35 mouse cellular contexts compared by ENCODE assay signal in genomic region chr10:100584178-100584577, GRCm38 (mm10). TPM values are rescaled to one million over a fixed set of nuclear protein-coding genes. Genes with fewer than 3 reads are reported as not detected.
A peak's percentile ranks its signal among the peaks of the same experiment; 100 is the strongest.
DNase-seq lines count a peak whose midpoint lies in the region; ATAC-seq and TF ChIP-seq lines count a peak whose summit lies in the region.
"Had no signal": no experiment of that assay in that cellular context is flagged by ENCODE, and none has a peak within 500 bp of the region (broad histone marks: within the 10 kb centered on the region; RNA-seq: fewer than 3 reads in every experiment).

No protein-coding gene starts in this region.

- no peaks in the 10 kb centered on the region for H3K36me3 ChIP-seq in liver, adult 2 months (ENCODE audit: control insufficient read depth, insufficient read depth, low read length)
- H3K36me3 ChIP-seq in heart, embryonic 11.5 days (ENCODE audit: control insufficient read depth, insufficient read depth, low read length), result no peaks in the 10 kb centered on the region

- peaks cover 3% of the 10 kb centered on the region; the same call in 1 of the 2 replicates for H3K4me1 ChIP-seq in liver, adult 2 months (ENCODE audit: control insufficient read depth, insufficient read depth, low read length)
- H3K4me1 ChIP-seq in heart, embryonic 11.5 days (ENCODE audit: control insufficient read depth, insufficient read depth, low read length), result peaks cover 3% of the 10 kb centered on the region; the same call in 1 of the 2 replicates

- no peak overlapping the region for H3K27ac ChIP-seq in liver, adult 2 months (replicated peaks; ENCODE audit: insufficient read depth, low read depth, low read length)
- no peak overlapping the region for H3K27ac ChIP-seq in heart, embryonic 11.5 days (ENCODE audit: low read depth, low read length)
- H3K27ac ChIP-seq: embryonic facial prominence, embryonic 13.5 days; heart, adult 2 months; heart, embryonic 10.5 days; hindbrain, embryonic 12.5 days; hindbrain, embryonic 15.5 days had no signal

- no peak overlapping the region for H3K4me2 ChIP-seq in heart, embryonic 11.5 days
- H3K4me2 ChIP-seq: embryonic facial prominence, embryonic 13.5 days; hindbrain, embryonic 12.5 days; hindbrain, embryonic 15.5 days had no signal

- no peaks in the 10 kb centered on the region for H3K9me3 ChIP-seq in heart, embryonic 11.5 days (replicated peaks; ENCODE audit: control insufficient read depth, low read length)
- H3K9me3 ChIP-seq: embryonic facial prominence, embryonic 13.5 days; G1E; heart, embryonic 10.5 days; hindbrain, embryonic 12.5 days; hindbrain, embryonic 15.5 days had no signal

- H3K9ac ChIP-seq in liver, adult 2 months (ENCODE audit: low read depth, low read length), result no peak overlapping the region
- H3K9ac ChIP-seq in heart, embryonic 11.5 days (ENCODE audit: low read depth, low read length), result no peak overlapping the region
- H3K9ac ChIP-seq: embryonic facial prominence, embryonic 13.5 days; forebrain, postnatal 0 days; hindbrain, embryonic 12.5 days; hindbrain, embryonic 15.5 days had no signal

- no peak for ATAC-seq in heart, embryonic 11.5 days (replicated peaks; ENCODE audit: insufficient number of reproducible peaks, low FRiP score, low TSS enrichment)
- ATAC-seq: forebrain, embryonic 14.5 days; forebrain, postnatal 0 days; intestine, postnatal 0 days; Patski had no signal

- no peaks in the 10 kb centered on the region for H3K79me2 ChIP-seq in liver, adult 2 months (ENCODE audit: control insufficient read depth, insufficient read depth, low read length)

- no peak for TF ChIP-seq CTCF in liver, adult 2 months (IDR thresholded peaks at IDR 0.05; ENCODE audit: low read depth, low read length)

- no peaks in the 10 kb centered on the region for H3K27me3 ChIP-seq in liver, adult 2 months (ENCODE audit: control insufficient read depth, insufficient read depth, low read length)
- H3K27me3 ChIP-seq in heart, embryonic 11.5 days (ENCODE audit: control insufficient read depth, insufficient read depth, low read length), result no peaks in the 10 kb centered on the region
- H3K27me3 ChIP-seq: CH12.LX; embryonic facial prominence, embryonic 13.5 days; hindbrain, embryonic 12.5 days; hindbrain, embryonic 15.5 days; Patski had no signal

- H3K4me3 ChIP-seq in liver, adult 2 months (ENCODE audit: insufficient read depth, low read depth, low read length), result no peak overlapping the region
- no peak overlapping the region for H3K4me3 ChIP-seq in heart, embryonic 11.5 days (ENCODE audit: low read depth, low read length)
- H3K4me3 ChIP-seq: embryonic facial prominence, embryonic 13.5 days; heart, adult 2 months; heart, embryonic 10.5 days; hindbrain, embryonic 12.5 days; hindbrain, embryonic 15.5 days had no signal

- 55% methylated on average over 3 of the region's 3 CpGs for WGBS in liver, adult 2 months
- 77% methylated on average over 3 of the region's 3 CpGs for WGBS in heart, embryonic 11.5 days (ENCODE audit: insufficient replicate concordance)

- no peak for TF ChIP-seq POLR2A in liver, adult 2 months (IDR thresholded peaks at IDR 0.05; ENCODE audit: extremely low read depth, insufficient read depth, low read length)

- DNase-seq in adrenal gland, postnatal 10 days, result peak; percentile 13
- DNase-seq in adrenal gland, postnatal 25 days, result no peak
- peak; percentile 12 for DNase-seq in liver, adult 2 months (ENCODE audit: extremely low read depth, low read depth, low spot score)
- no peak for DNase-seq in liver
- DNase-seq in fat pad, adult 2 months (ENCODE audit: extremely low read depth, low read depth, low spot score), result peak; percentile 45
- DNase-seq: B cell, adult 2 months; cerebellum, adult 11 months; cerebellum, adult 2 months; cerebellum, adult 9-11 months; cerebellum, postnatal 25 days; forebrain, postnatal 0 days; gastrocnemius, postnatal 25 days; heart, adult 2 months; kidney, adult 2 months had no signal

RNA-seq across cellular contexts. Expression of gene 4930430F08Rik, which starts 6.0 kb away (rescaled TPM):
- 1 to 10 TPM; 9.4 to 9.5 TPM for total RNA-seq in adrenal gland, postnatal 10 days (2021)
- total RNA-seq in adrenal gland, postnatal 25 days (2021), result 9.7 and 19.1 TPM in 2 replicates
- total RNA-seq in liver, adult 2 months (2014; rRNA removed), result 10.3 and 11.0 TPM in 2 replicates
- polyA plus RNA-seq in liver, adult 2 months (2012; rRNA removed), result 8.3 and 10.8 TPM in 2 replicates
- 9.2 and 9.4 TPM in 2 replicates for polyA plus RNA-seq in heart, embryonic 11.5 days (2014; fragmentation: Nextera tagmentation; extraction: Ambion mirVana)
- total RNA-seq: CH12.LX had no signal

RNA-seq across cellular contexts. Expression of gene 1700017N19Rik, which starts 6.1 kb away (rescaled TPM):
- not detected for total RNA-seq in adrenal gland, postnatal 10 days (2021)
- not detected in 2 replicates for total RNA-seq in adrenal gland, postnatal 25 days (2021)
- total RNA-seq in liver, adult 2 months (2014; rRNA removed), result not detected in 2 replicates
- not detected in 2 replicates for polyA plus RNA-seq in liver, adult 2 months (2012; rRNA removed)
- polyA plus RNA-seq in heart, embryonic 11.5 days (2014; fragmentation: Nextera tagmentation; extraction: Ambion mirVana), result not detected in 2 replicates
- total RNA-seq: adrenal gland, adult 18-20 months; CH12.LX; common myeloid progenitor, adult 5-6 weeks; forebrain, postnatal 0 days; G1E; gastrocnemius, adult 8-10 months; gastrocnemius, postnatal 25 days; granulocyte monocyte progenitor cell, adult 5-6 weeks; heart, adult 2 months; heart, postnatal 25 days; hematopoietic stem cell, adult 5-6 weeks had no signal
- polyA plus RNA-seq: embryonic facial prominence, embryonic 13.5 days; forebrain, embryonic 11.5 days; forebrain, embryonic 14.5 days; frontal cortex, adult 2 months; G1E; heart, adult 2 months; heart, embryonic 10.5 days; heart, embryonic 14.5 days; heart, postnatal 0 days; hindbrain, embryonic 12.5 days; hindbrain, embryonic 15.5 days; intestine, embryonic 14.5 days; intestine, postnatal 0 days; kidney, adult 2 months; Patski had no signal

Comparison
In these comparisons a context has a peak if more than half of its experiments do, and no peak if none do; other contexts are left out.
1. DNase-seq: peak in adrenal gland, postnatal 10 days (single experiment), liver, adult 2 months (single experiment) and fat pad, adult 2 months (single experiment); none in adrenal gland, postnatal 25 days (single experiment) and liver (single experiment).